Mouse (Mus musculus) stomach, embryonic 16.5 days (tissue): ENCODE measurements around the gene Cox7a2l. TPM values are rescaled to one million over a fixed set of nuclear protein-coding genes. Genes with fewer than 3 reads are reported as not detected.

Experiments
- ATAC-seq: fragments of 200-750 bp; cut with Nextera tagmentation; 2 replicates; pipeline ENCODE4 v1.8.0; 2017; ENCODE audit warnings: moderate number of reproducible peaks, moderate TSS enrichment; ENCODE audit not compliant: insufficient read depth, low FRiP score
- H3K27ac ChIP-seq: fragments of 300-500 bp; sonication (generic); 2 replicates; pipeline ENCODE4 v1.5.1; 2014; ENCODE audit warnings: low read length
- H3K27me3 ChIP-seq: fragments of 300-500 bp; sonication (generic); 2 replicates; pipeline ENCODE4 v1.6.1; 2014; ENCODE audit warnings: low read length, control low read depth, mixed read lengths; ENCODE audit not compliant: control insufficient read depth, insufficient read depth
- H3K36me3 ChIP-seq: fragments of 300-500 bp; sonication (generic); 2 replicates; pipeline ENCODE4 v1.6.1; 2014; ENCODE audit warnings: low read length; ENCODE audit not compliant: control insufficient read depth, insufficient read depth
- H3K4me1 ChIP-seq: fragments of 300-500 bp; sonication (generic); 2 replicates; pipeline ENCODE4 v1.6.1; 2014; ENCODE audit warnings: low read length, control low read depth, mixed read lengths; ENCODE audit not compliant: control insufficient read depth, insufficient read depth
- H3K4me2 ChIP-seq: fragments of 300-500 bp; sonication (generic); 2 replicates; pipeline ENCODE4 v1.6.1; 2014; ENCODE audit warnings: low read depth, low read length, mixed read lengths
- H3K4me3 ChIP-seq: fragments of 300-500 bp; sonication (generic); replicated peaks from 2 replicates; pipeline ENCODE4 v1.5.1; 2014; ENCODE audit warnings: mild to moderate bottlenecking, low read length
- H3K9ac ChIP-seq: fragments of 300-500 bp; sonication (generic); 2 replicates; pipeline ENCODE4 v1.6.1; 2014; ENCODE audit warnings: low read length
- H3K9me3 ChIP-seq: fragments of 300-500 bp; sonication (generic); replicated peaks from 2 replicates; pipeline ENCODE4 v1.6.1; 2016; ENCODE audit warnings: low read length, control low read depth; ENCODE audit not compliant: control insufficient read depth
- whole genome bisulfite sequencing: fragments of 180-500 bp; shearing (Covaris S2); extraction: QIAGEN DNeasy Blood & Tissue Kit; methylation state at CpG from one replicate; pipeline ENCODE4 v1.1.7; 2014; 5-methylcytosine and 5-hydroxymethylcytosine counted together
- polyA plus RNA-seq: library from polyadenylated mRNA; unstranded; fragments of >200 nt; fragmentation: Nextera tagmentation; extraction: Ambion mirVana; gene quantifications from 2 replicates; pipeline ENCODE4 v1.2.1, GENCODE M21; 2015

Cox7a2l gene
- polyA plus RNA-seq, result 162 and 166 TPM in 2 replicates

- Histone ChIP-seq H3K9me3 (no peaks in the 10 kb centered on the region), H3K4me3 (no peak within 1 kb of the TSS), H3K36me3 (no peaks in the 10 kb centered on the region), H3K9ac (no peak within 1 kb of the TSS), H3K27me3 (no peaks in the 10 kb centered on the region), H3K4me1 (peaks cover 9% of the 10 kb centered on the region), H3K27ac (no peak within 1 kb of the TSS), H3K4me2 (no peak within 1 kb of the TSS)
- 92% methylated on average over 8 of the region's 8 CpGs for whole genome bisulfite sequencing
- ATAC-seq, result no peak
These were observed at the start of gene Cox7a2l for GRCm38 (mm10) chr17:83517280-83518015. Gene Cox7a2l, minus strand, starts transcription at chr17:83517330.

GRCm38 (mm10) chr17:83565506-83565905 is 48.4 kb upstream of the Cox7a2l start:
- no peak overlapping the region for H3K27ac ChIP-seq
- no peaks in the 10 kb centered on the region for H3K9me3 ChIP-seq
- H3K27me3 ChIP-seq, result no peaks in the 10 kb centered on the region
- no peak for ATAC-seq
- H3K9ac ChIP-seq, result no peak overlapping the region
- H3K36me3 ChIP-seq, result no peaks in the 10 kb centered on the region
- H3K4me2 ChIP-seq, result no peak overlapping the region
- no peaks in the 10 kb centered on the region for H3K4me1 ChIP-seq
- WGBS, result 50% methylated on average over 4 of the region's 4 CpGs
- H3K4me3 ChIP-seq, result no peak overlapping the region

- no peaks in the 10 kb centered on the region for H3K27me3 ChIP-seq
- 47% methylated on average over 12 of the region's 12 CpGs for WGBS
These were observed 47.1 kb upstream of the Cox7a2l start for GRCm38 (mm10) chr17:83564119-83564820.

GRCm38 (mm10) chr17:83563703-83564111 is 46.6 kb upstream of the Cox7a2l start:
- no peak overlapping the region for H3K9ac ChIP-seq
- H3K9me3 ChIP-seq, result no peaks in the 10 kb centered on the region
- 0 out of 2 replicates have a peak, but pooled peaks have one; percentile 53 for ATAC-seq
- H3K36me3 ChIP-seq, result no peaks in the 10 kb centered on the region
- H3K27ac ChIP-seq, result no peak overlapping the region
- no peaks in the 10 kb centered on the region for H3K27me3 ChIP-seq
- no peaks in the 10 kb centered on the region for H3K4me1 ChIP-seq
- H3K4me3 ChIP-seq, result no peak overlapping the region
- 0 out of 2 replicates have a peak overlapping the region, but pooled peaks have one; percentile 13 for H3K4me2 ChIP-seq
- 43% methylated on average over 10 of the region's 10 CpGs for WGBS

More at GRCm38 (mm10) chr17:83564119-83564820, 47.1 kb upstream of the Cox7a2l start:
- no peaks in the 10 kb centered on the region for H3K9me3 ChIP-seq
- ATAC-seq, result no peak
- no peaks in the 10 kb centered on the region for H3K4me1 ChIP-seq
- no peak overlapping the region for H3K4me3 ChIP-seq
- H3K27ac ChIP-seq, result no peak overlapping the region
- H3K36me3 ChIP-seq, result no peaks in the 10 kb centered on the region
- H3K9ac ChIP-seq, result no peak overlapping the region
- H3K4me2 ChIP-seq, result 0 out of 2 replicates have a peak overlapping the region, but pooled peaks have one; percentile 13

- no peak overlapping the region for H3K9ac ChIP-seq
- WGBS, result 86% methylated on average over 5 of the region's 5 CpGs
- no peaks in the 10 kb centered on the region for H3K27me3 ChIP-seq
- no peaks in the 10 kb centered on the region for H3K4me1 ChIP-seq
- no peaks in the 10 kb centered on the region for H3K36me3 ChIP-seq
- no peak overlapping the region for H3K4me3 ChIP-seq
- H3K4me2 ChIP-seq, result no peak overlapping the region
- no peak overlapping the region for H3K27ac ChIP-seq
- no peak for ATAC-seq
- H3K9me3 ChIP-seq, result no peaks in the 10 kb centered on the region
These were observed 45.3 kb upstream of the Cox7a2l start for GRCm38 (mm10) chr17:83562153-83563010.

- no peak for ATAC-seq
- Histone ChIP-seq H3K36me3 (no peaks in the 10 kb centered on the region), H3K4me1 (no peaks in the 10 kb centered on the region), H3K9ac (no peak overlapping the region), H3K4me2 (no peak overlapping the region), H3K27me3 (no peaks in the 10 kb centered on the region), H3K4me3 (no peak overlapping the region), H3K9me3 (no peaks in the 10 kb centered on the region), H3K27ac (no peak overlapping the region)
- 71% methylated on average over 8 of the region's 8 CpGs for WGBS
These were observed 42.0 kb upstream of the Cox7a2l start for GRCm38 (mm10) chr17:83559081-83559480.

- 90% methylated on average over 11 of the region's 11 CpGs for WGBS
These were observed 38.7 kb upstream of the Cox7a2l start for GRCm38 (mm10) chr17:83555836-83556235.

GRCm38 (mm10) chr17:83554997-83555396 is 37.9 kb upstream of the Cox7a2l start:
- ATAC-seq, result no peak
- H3K9ac ChIP-seq, result no peak overlapping the region
- no peak overlapping the region for H3K27ac ChIP-seq
- 84% methylated on average over 7 of the region's 7 CpGs for WGBS
- no peak overlapping the region for H3K4me2 ChIP-seq
- no peaks in the 10 kb centered on the region for H3K27me3 ChIP-seq
- H3K4me1 ChIP-seq, result no peaks in the 10 kb centered on the region
- H3K9me3 ChIP-seq, result no peaks in the 10 kb centered on the region
- no peaks in the 10 kb centered on the region for H3K36me3 ChIP-seq
- no peak overlapping the region for H3K4me3 ChIP-seq

More at GRCm38 (mm10) chr17:83555836-83556235, 38.7 kb upstream of the Cox7a2l start:
- ATAC-seq, result no peak
- Histone ChIP-seq H3K9me3 (no peaks in the 10 kb centered on the region), H3K27me3 (no peaks in the 10 kb centered on the region), H3K4me2 (no peak overlapping the region), H3K27ac (no peak overlapping the region), H3K36me3 (no peaks in the 10 kb centered on the region), H3K4me3 (no peak overlapping the region), H3K4me1 (no peaks in the 10 kb centered on the region), H3K9ac (no peak overlapping the region)
